ENCODE assay signal across 22 mouse cellular contexts in genomic region chr4:8934541-8934940, GRCm38 (mm10).
DNase-seq lines count a peak whose midpoint lies in the region; TF ChIP-seq lines count a peak whose summit lies in the region.
"Had no signal": no experiment of that assay in that cellular context is flagged by ENCODE, and none has a peak within 500 bp of the region (broad histone marks: within the 10 kb centered on the region; RNA-seq: fewer than 3 reads in every experiment).

No protein-coding gene starts in this region.

- in situ Hi-C loops in ES-E14 (cut with MboI; ENCODE audit: low sequenced_read_pairs in 2 of 2, unreplicated experiment in 2 of 2): no loop called here

- no peak overlapping the region for H3K4me3 ChIP-seq in ES-E14 (ENCODE audit: insufficient read depth in 1 of 2, low read depth in 1 of 2, low read length in 2 of 2, poor library complexity in 1 of 2, severe bottlenecking in 1 of 2)

- H3K4me1 ChIP-seq in ES-E14 (ENCODE audit: control insufficient read depth in 2 of 2, insufficient read depth in 2 of 2, low read length in 2 of 2, poor library complexity in 1 of 2): peaks cover 4 to 8% of the 10 kb centered on the region in 2 experiments; a peak in 2 of 4 replicates

- H3K9ac ChIP-seq in ES-E14 (ENCODE audit: insufficient read depth, low read depth, low read length, poor library complexity, severe bottlenecking): no peak overlapping the region

- no peak overlapping the region for H3K27ac ChIP-seq in ES-E14 (ENCODE audit: insufficient read depth, low read depth, low read length, poor library complexity, severe bottlenecking)

- no peaks in the 10 kb centered on the region for H3K9me3 ChIP-seq in ES-E14 (ENCODE audit: control insufficient read depth, insufficient read depth, low read depth, low read length)
- H3K9me3 ChIP-seq: G1E had no signal

- H3K36me3 ChIP-seq in ES-E14 (ENCODE audit: control insufficient read depth, insufficient read depth, low read length, poor library complexity, severe bottlenecking): no peaks in the 10 kb centered on the region
- H3K36me3 ChIP-seq: G1E had no signal

- DNase-seq in ES-CJ7 (ENCODE audit: low read depth, low spot score): peak; percentile 63
- no peak for DNase-seq in ES-E14 (ENCODE audit: low read depth, low spot score)
- peak; percentile 66 for DNase-seq in R1 (ENCODE audit: low read depth, low spot score)
- peak; percentile 71 for DNase-seq in ZHBTc4 (ENCODE audit: low read depth, low spot score)
- no peak for DNase-seq in lung, postnatal 4 days
- no peak for DNase-seq in right cerebral cortex, postnatal 10 days (ENCODE audit: low spot score in 2 of 2)
- DNase-seq in yolk sac, embryonic 10.5 days (ENCODE audit: low spot score): no peak
- DNase-seq in kidney, postnatal 10 days: no peak
- DNase-seq: adrenal gland, adult 2 months; adrenal gland, adult 8-10 months; adrenal gland, postnatal 10 days; adrenal gland, postnatal 14 days; adrenal gland, postnatal 25 days; adrenal gland, postnatal 36 days; B cell, adult 2 months; cerebellum, adult 11 months; cerebellum, adult 11-12 months; cerebellum, adult 18-20 months; cerebellum, adult 2 months; cerebellum, adult 8-10 months; cerebellum, adult 9-10 months had no signal

TF ChIP-seq in ES-E14, 5 proteins besides CTCF, POLR2A, EP300 and RAD21:
- TF ChIP-seq HCFC1 (IDR thresholded peaks at IDR 0.05; ENCODE audit: borderline replicate concordance, insufficient read depth, low read length) (no peak), CHD2 (IDR thresholded peaks at IDR 0.05; ENCODE audit: low read depth, low read length) (0 out of 2 replicates have a peak, but pooled peaks have one; percentile 22), ZC3H11A (IDR thresholded peaks at IDR 0.05; ENCODE audit: borderline replicate concordance, low read depth, low read length) (no peak)

Comparison
In these comparisons a context has a peak if more than half of its experiments do, and no peak if none do; other contexts are left out.
1. DNase-seq: peak in ES-CJ7 (single experiment), R1 (single experiment) and ZHBTc4 (single experiment); none in ES-E14 (single experiment), lung, postnatal 4 days (0 of 2), right cerebral cortex, postnatal 10 days (0 of 2), yolk sac, embryonic 10.5 days (single experiment) and kidney, postnatal 10 days (single experiment).